Mouse (Mus musculus) heart, embryonic 11.5 days (tissue): ENCODE measurements around the gene Ddx3y. TPM values are rescaled to one million over a fixed set of nuclear protein-coding genes. Genes with fewer than 3 reads are reported as not detected.

Source experiments
- polyA plus RNA-seq: library from polyadenylated mRNA; unstranded; fragments of >200 nt; fragmentation: Nextera tagmentation; extraction: Ambion mirVana; gene quantifications from 2 replicates; pipeline ENCODE4 v1.2.1, GENCODE M21; 2014

Ddx3y gene
- polyA plus RNA-seq, 1 experiment from 2014 or later = 12.5 TPM

Other genes with a start within 250 kb of the Ddx3y start
- 8.6 and 9.4 TPM in 2 replicates for gene Uty, start 40.9 kb downstream of the Ddx3y start, polyA plus RNA-seq
- gene Usp9y, start 173.2 kb upstream of the Ddx3y start, polyA plus RNA-seq = not detected in 2 replicates